Mouse (Mus musculus) embryo, embryonic 11 days (tissue): ENCODE data around the gene Defb41.
"Not testable (repeated sequence)": the region's sequence is repeated elsewhere in the genome, so short reads cannot be mapped to it uniquely, and the experiment has no call there.

Experiments used
- DNase-seq: peaks from one replicate; pipeline ENCODE4 v3.0.0-alpha.2; 2015

Gene Defb41

GRCm38 (mm10) chr1:18265038-18265437 lies at the start of gene Defb41:
TSS of gene Defb41 (minus strand) at chr1:18265138.
- DNase-seq, result no peak

- no peak for DNase-seq
Measured at GRCm38 (mm10) chr1:18308474-18308829, 43.5 kb upstream of the Defb41 start.

DNA sequence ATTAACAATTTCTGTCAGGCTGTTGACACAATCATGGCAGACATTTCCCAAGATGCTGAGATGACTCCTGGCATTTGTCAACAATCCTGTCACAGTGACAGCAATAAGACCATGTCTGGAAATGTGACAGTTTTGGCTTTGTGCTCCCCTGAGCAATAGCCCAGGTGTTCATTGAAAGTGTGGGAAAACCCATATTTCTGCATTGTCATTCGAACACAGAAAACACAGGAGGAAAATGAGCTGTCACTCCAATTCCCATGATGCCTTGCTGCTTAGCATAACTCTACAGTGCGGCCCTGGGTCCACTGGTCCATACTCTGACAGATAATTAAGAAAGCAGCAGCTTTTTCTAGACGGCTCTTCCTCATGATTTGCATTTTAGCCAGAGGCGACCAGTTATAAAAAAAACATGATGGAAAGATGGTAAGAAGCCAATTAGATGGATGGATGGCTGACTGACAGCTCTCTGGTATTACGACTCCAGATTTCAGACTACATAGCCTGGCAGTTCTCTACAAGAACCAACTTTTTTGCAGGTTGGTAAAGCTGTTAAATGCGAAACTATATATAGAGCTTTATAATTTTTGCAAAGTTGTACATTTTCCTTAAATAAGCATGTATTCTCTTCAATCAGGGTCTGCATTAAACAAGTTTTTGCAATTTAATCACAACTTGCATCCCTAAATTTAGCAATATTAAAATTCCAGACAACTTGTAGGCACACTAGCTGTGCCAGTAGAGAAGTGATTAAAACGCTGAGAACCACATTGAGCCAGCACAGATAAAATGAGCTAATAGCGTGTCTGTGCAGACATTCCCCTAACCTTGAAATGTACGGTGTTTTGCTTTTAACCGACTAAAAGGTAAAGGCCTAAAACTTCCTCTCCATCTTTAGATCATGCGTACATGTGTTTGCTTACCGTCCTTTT lies 42.9 kb upstream of the Defb41 start:
- DNase-seq, result no peak

DNA sequence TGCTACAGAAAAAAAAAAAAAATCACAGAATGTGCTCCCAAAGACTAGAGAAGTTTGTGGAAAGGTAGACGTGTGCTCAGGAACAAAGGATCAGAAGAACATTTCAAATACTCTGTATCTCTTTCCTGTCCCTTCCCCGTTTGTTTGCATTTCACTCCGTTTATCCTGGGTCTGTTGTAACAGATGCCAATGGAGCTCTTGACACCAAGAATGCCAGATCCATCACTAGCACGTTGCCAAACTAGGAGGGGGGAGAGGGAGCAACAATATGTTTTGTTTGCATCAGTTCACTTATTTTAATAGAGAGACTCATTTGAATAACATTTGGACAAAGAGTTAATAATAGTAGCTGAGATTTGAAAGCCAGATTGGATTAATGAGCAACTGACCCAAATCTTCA lies 27.6 kb upstream of the Defb41 start:
- DNase-seq, result no peak

GRCm38 (mm10) chr1:18288860-18289259 lies 23.9 kb upstream of the Defb41 start:
- peak; percentile 22 for DNase-seq

DNA sequence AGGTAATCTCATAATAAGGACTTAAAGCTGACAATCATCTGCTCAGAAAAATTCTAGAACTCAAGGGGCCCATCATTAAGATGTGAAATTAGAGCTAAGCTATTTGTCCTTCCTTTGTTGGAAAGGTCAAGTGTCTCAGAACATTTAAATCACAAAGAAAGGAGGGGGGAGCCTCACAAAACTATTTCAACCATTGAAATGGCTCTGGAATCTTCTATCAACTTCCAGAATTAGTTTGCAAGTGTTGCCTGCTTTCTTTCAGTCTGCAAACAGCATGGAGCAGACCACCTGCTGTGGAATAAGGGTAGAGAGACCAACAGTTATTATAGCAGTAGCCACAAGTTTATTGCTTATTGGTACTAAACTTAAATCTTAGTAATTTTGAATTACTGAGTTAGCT lies 22.4 kb upstream of the Defb41 start:
- DNase-seq, result no peak

GRCm38 (mm10) chr1:18271095-18271494 lies 6.2 kb upstream of the Defb41 start:
- DNase-seq, result no peak

DNA sequence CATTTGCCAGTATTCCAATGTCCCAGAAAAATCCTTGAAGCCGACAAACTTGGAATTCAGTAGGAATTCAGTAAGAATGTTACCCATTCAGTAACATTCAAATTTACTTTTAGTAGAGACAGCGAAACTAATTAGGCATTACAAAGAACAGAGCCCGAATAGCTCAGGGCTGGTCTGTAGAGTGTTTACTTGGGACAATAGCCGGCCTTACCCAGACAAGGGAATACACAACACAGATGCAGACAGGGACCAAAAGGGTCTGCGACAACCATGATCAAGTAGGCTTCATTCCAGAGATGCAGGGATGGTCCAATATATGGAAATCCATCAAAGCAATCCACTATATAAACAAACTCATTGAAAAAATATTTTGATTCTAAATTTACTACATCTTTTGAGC lies 3.9 kb upstream of the Defb41 start:
- DNase-seq, result no peak

DNA sequence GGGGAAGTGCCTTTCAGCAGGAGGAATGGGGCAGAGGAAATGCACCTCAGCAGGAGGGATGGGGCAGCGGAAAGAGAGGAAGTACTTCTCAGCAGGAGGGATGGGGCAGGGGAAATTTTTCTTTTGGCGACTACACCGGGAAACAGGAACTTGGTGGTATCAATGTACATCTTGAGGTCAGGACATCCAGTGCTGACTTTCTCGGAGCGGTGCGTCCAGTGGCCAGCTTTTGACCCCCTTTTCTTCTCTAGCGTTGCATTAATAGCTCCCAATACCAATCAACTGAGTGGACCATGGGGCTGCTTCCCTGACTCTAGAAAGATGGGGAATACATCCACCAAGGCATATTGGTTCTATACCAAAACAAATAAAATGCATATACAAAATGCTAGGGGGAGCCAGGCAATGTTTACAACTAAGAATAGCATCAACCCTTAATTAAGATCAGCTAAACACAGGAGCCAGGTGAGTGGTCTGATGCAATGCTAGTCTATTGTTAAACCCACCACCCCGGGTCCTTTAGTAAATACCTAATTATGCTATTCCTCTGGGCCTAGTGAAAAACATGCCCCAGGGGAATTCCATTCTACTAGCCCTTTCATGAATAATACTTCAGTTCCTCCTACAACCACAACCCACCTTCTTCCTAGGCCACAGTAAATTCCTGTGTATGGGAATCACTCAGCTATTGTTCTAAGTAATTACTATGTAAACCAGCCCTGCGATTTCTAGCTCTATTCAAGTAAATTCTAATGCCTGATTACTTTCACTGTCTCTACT lies 18.9 kb downstream of the Defb41 start:
- not testable (repeated sequence) for DNase-seq

- no peak for DNase-seq
Measured at GRCm38 (mm10) chr1:18237343-18237742, 27.6 kb downstream of the Defb41 start, which contains the start of gene Defb18. TSS of gene Defb18 (minus strand) at chr1:18237443.

DNA sequence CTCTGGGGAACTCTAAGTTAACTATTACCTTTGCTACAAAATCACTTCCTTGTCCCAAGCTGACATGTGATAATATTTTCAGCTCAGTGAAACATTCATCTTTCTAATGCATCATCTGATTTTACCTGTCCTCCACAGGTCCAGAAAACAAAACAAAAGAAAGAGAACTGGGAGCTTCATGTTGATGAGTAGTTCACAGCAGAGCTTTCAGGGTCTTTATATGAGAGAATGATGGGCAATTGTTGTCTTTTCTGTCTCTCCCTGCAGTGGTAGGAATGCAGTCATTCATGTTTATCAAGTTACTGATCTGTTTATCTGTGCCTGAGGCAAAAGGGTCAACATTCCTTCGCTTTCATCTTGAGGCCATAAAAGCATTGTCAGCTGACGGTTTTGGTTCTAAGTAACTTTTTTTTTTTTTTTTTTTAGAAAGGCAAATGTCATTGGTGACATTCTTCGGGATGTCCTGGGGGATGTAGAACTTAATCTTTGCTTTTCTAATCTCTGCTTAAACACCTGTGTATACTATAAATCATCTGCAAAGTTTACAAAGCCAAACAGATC lies 41.5 kb downstream of the Defb41 start:
- DNase-seq, result peak; percentile 16
